Mouse (Mus musculus) limb, embryonic 14.5 days (tissue): Measurements from ENCODE around the gene Mfap3l. TPM values are rescaled to one million over a fixed set of nuclear protein-coding genes. Genes with fewer than 3 reads are reported as not detected.
A peak's percentile ranks its signal among the peaks of the same experiment; 100 is the strongest.

Experiments
- ATAC-seq: fragments of 200-750 bp; cut with Nextera tagmentation; 2 replicates; pipeline ENCODE4 v1.8.0; 2017; ENCODE audit warnings: low read depth, moderate number of reproducible peaks, moderate TSS enrichment; ENCODE audit not compliant: low FRiP score
- DNase-seq: peaks from one replicate; pipeline ENCODE4 v3.0.0-alpha.2; 2015; ENCODE audit warnings: low spot score
- H3K27ac ChIP-seq: fragments of 300-500 bp; sonication (generic); replicated peaks from 2 replicates; pipeline ENCODE4 v1.5.1; 2014; ENCODE audit warnings: low read depth, mild to moderate bottlenecking, low read length, moderate library complexity, mixed read lengths
- H3K27me3 ChIP-seq: fragments of 300-500 bp; sonication (generic); 2 replicates; pipeline ENCODE4 v1.6.1; 2014; ENCODE audit warnings: low read length, mixed read lengths; ENCODE audit not compliant: control insufficient read depth, insufficient read depth
- H3K36me3 ChIP-seq: fragments of 300-500 bp; sonication (generic); 2 replicates; pipeline ENCODE4 v1.6.1; 2014; ENCODE audit warnings: mild to moderate bottlenecking, low read length, moderate library complexity, mixed read lengths; ENCODE audit not compliant: control insufficient read depth, insufficient read depth
- H3K4me1 ChIP-seq: fragments of 300-500 bp; sonication (generic); 2 replicates; pipeline ENCODE4 v1.6.1; 2014; ENCODE audit warnings: antibody characterized with exemption, low read length, mixed read lengths; ENCODE audit not compliant: control insufficient read depth, insufficient read depth
- H3K4me2 ChIP-seq: fragments of 300-500 bp; sonication (generic); replicated peaks from 2 replicates; pipeline ENCODE4 v1.6.1; 2014; ENCODE audit warnings: low read depth, mild to moderate bottlenecking, low read length, moderate library complexity; ENCODE audit not compliant: severe bottlenecking
- H3K4me3 ChIP-seq: fragments of 300-500 bp; sonication (generic); replicated peaks from 2 replicates; pipeline ENCODE4 v1.5.1; 2014; ENCODE audit warnings: low read length
- H3K9ac ChIP-seq: fragments of 300-500 bp; sonication (generic); 2 replicates; pipeline ENCODE4 v1.6.1; 2014; ENCODE audit warnings: mild to moderate bottlenecking, low read depth, low read length, moderate library complexity; ENCODE audit not compliant: severe bottlenecking
- H3K9me3 ChIP-seq: fragments of 300-500 bp; sonication (generic); 2 replicates; pipeline ENCODE4 v1.6.1; 2016; ENCODE audit warnings: low read length; ENCODE audit not compliant: control insufficient read depth
- POLR2A ChIP-seq: fragments of 200-500 bp; IDR thresholded peaks from 2 replicates; pipeline ENCODE4 v1.8.0; 2012; ENCODE audit warnings: inconsistent platforms, mild to moderate bottlenecking, moderate library complexity, borderline replicate concordance; ENCODE audit not compliant: insufficient read depth, insufficient read length; ENCODE audit errors: extremely low read depth
- WGBS: fragments of 180-500 bp; shearing (Covaris S2); extraction: QIAGEN DNeasy Blood & Tissue Kit; methylation state at CpG from one replicate; pipeline ENCODE4 v1.1.7; 2014; 5-methylcytosine and 5-hydroxymethylcytosine counted together
- polyA plus RNA-seq, 2 experiments: library from polyadenylated mRNA; depleted of rRNA in 1 of 2; stranded (reverse) in 1 of 2; unstranded in 1 of 2; fragments of >200 nt; fragmentation: Nextera tagmentation in 1 of 2; extraction: Ambion mirVana in 1 of 2; gene quantifications; 2 replicates each; pipeline versions ENCODE4 v1.2.1 to v1.2.3; 2012 to 2014

Gene Mfap3l
- polyA plus RNA-seq, 2 experiments = 2.6 to 4.0 TPM

DNA sequence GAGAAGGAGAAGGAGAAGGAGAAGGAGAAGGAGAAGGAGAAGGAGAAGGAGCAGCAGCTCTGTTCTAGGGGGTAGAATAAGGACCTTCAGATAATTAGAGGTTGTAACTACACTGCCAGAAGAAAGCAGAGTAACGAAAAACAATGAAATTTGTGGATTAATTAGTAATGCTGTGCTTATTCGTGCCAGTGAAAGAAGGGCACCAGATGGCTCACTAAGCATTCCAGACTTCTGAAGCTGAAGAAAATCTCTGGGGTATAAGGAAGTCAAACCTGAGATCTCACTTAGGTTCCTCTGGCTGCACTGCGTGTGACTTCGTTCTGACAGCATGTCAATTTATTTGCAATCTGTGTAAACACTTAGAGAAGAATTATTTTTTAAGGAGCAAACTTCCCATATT, 3.6 kb upstream of the Mfap3l start:
- no peak overlapping the region for H3K4me3 ChIP-seq
- TF ChIP-seq POLR2A = no peak
- no peaks in the 10 kb centered on the region for H3K36me3 ChIP-seq
- DNase-seq (no peak), ATAC-seq (no peak)
- 62% methylated on average over 4 of the region's 4 CpGs for WGBS
- H3K27ac ChIP-seq = no peak overlapping the region
- H3K4me2 ChIP-seq = no peak overlapping the region
- H3K27me3 ChIP-seq = peaks cover 9% of the 10 kb centered on the region; the same call in 1 of the 2 replicates
- no peaks in the 10 kb centered on the region for H3K9me3 ChIP-seq
- peaks cover 6% of the 10 kb centered on the region for H3K4me1 ChIP-seq
- H3K9ac ChIP-seq = no peak overlapping the region

DNA sequence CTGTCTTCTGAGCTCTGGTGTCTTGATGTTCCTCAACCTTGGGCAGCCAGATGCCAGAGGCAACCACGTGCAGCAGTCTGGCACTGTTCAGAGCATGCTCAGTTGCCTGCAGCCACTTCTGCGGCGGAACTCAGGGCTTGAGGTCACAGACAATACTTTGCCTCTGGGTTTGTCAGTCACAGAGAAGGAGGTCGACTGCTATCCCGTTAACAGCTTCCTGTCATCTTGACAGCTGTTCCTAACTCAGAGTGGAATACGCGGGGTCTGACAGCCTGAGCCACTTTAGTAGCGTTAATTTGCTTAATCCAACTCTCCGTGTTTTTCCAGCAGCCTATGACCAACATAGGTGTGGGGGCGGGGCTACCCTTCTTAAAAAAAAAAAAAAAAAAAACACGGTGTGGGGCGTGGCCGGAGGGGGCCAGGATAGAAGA, 1.1 kb upstream of the Mfap3l start:
- H3K9ac ChIP-seq = no peak overlapping the region
- no peaks in the 10 kb centered on the region for H3K9me3 ChIP-seq
- H3K27ac ChIP-seq = no peak overlapping the region
- ATAC-seq = peak; percentile 36; the same call in 1 of the 2 replicates
- TF ChIP-seq POLR2A = no peak
- WGBS = 2% methylated on average over 13 of the region's 13 CpGs
- peaks cover 9% of the 10 kb centered on the region; the same call in 1 of the 2 replicates for H3K27me3 ChIP-seq
- H3K4me3 ChIP-seq = peak overlapping the region; percentile 58
- peaks cover 6% of the 10 kb centered on the region for H3K4me1 ChIP-seq
- H3K36me3 ChIP-seq = no peaks in the 10 kb centered on the region
- peak; percentile 71 for DNase-seq
- peak overlapping the region; percentile 98 for H3K4me2 ChIP-seq

DNA sequence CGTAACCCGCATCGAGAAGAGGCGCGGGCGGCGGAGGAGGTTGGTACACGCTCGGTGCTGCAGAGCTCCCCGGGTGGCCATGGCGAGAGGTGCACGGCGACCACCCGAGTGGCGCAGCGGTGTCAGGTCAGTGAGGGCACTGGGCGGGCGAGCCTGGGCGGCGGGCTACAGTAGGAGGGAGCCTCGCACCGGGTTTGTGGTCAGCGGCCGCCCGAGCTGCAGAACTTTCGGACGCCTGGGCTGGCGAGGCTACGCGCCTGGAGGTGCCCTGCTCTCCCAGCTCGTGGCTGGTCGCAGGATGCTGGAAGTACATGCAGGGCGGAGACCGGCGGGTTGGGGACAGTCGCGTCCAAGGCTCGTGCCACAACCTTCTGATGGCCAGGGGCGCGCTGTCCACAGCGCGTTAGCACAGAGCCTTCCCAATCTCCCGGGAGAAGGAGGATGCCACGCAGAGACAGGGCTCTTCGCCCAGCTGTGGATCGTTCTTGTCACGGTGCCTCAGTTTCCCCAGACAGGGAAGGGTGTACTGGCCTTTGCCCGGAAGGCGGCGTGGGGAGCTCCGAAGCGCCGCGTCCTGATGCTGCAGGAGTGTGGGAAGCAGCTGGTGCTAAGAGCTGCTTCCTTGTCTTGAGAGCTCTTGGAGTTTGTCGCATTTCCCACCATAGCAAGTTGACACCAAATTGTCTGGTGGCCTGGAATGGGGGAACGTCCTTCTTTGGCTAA, 467 bp downstream of the Mfap3l start:
- H3K4me3 ChIP-seq = peak overlapping the region; percentile 58
- no peaks in the 10 kb centered on the region for H3K36me3 ChIP-seq
- H3K27me3 ChIP-seq = peaks cover 9% of the 10 kb centered on the region; the same call in 1 of the 2 replicates
- DNase-seq (no peak), ATAC-seq (no peak)
- peaks cover 6% of the 10 kb centered on the region for H3K4me1 ChIP-seq
- peak overlapping the region; percentile 98 for H3K4me2 ChIP-seq
- peak overlapping the region; percentile 54 for H3K9ac ChIP-seq
- H3K9me3 ChIP-seq = no peaks in the 10 kb centered on the region
- 0 out of 2 replicates have a peak overlapping the region, but pooled peaks have one; percentile 50 for H3K27ac ChIP-seq
- no peak for TF ChIP-seq POLR2A
- WGBS = under 1% methylated on average over 40 of the region's 56 CpGs

DNA sequence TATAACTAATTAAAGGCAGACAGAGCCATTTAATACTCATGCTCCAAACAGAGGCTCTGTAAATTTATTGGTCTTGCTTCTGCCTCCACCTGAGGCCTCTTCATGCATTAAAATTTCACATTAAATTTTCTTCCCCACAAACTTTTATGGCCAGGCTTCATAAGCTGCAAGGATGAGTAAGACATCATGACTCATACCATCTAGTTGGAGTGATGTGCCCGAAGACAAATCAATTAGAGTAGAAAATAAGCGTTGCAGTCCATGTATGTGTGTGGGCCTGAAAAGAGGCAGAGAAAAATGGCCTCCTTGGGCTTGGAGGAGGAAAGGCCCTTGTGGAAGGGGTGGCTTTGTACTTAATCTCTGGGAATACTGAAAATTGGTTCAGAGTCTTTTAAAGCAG, 2.3 kb downstream of the Mfap3l start:
- no peaks in the 10 kb centered on the region for H3K9me3 ChIP-seq

DNA sequence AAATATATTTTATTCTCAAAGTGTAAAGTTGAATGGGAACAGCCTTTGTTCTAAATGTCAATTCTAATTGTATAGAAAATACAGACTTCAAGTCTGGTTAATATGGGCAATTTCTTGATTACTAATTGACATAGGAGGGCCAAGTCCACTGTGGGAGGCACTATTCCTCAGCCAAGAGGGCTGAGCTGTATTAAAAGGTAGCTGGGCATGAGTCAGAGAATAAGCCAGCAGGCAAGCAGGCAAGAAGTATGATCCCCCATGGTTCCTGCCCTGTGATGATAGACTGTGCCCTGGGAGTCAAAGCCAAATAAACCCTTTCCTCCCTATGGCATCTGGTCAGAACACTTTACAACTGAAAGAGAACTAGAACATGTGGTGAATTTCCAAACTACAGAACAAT, 3.2 kb downstream of the Mfap3l start:
- Histone ChIP-seq H3K36me3 (no peaks in the 10 kb centered on the region), H3K4me1 (peaks cover 6% of the 10 kb centered on the region), H3K9me3 (no peaks in the 10 kb centered on the region), H3K27ac (no peak overlapping the region), H3K4me3 (no peak overlapping the region), H3K27me3 (0 out of 2 replicates have a peak, but pooled peaks cover under 1% of the 10 kb centered on the region), H3K9ac (no peak overlapping the region), H3K4me2 (no peak overlapping the region)
- ATAC-seq (no peak), DNase-seq (no peak)
- TF ChIP-seq POLR2A = no peak

More for the DNA sequence above, 2.3 kb downstream of the Mfap3l start:
- Histone ChIP-seq H3K4me2 (no peak overlapping the region), H3K4me1 (peaks cover 6% of the 10 kb centered on the region), H3K36me3 (no peaks in the 10 kb centered on the region), H3K27ac (no peak overlapping the region), H3K27me3 (peaks cover 9% of the 10 kb centered on the region; the same call in 1 of the 2 replicates), H3K4me3 (no peak overlapping the region), H3K9ac (no peak overlapping the region)
- no peak for TF ChIP-seq POLR2A
- ATAC-seq (no peak), DNase-seq (no peak)
- WGBS = 77% methylated on average over 2 of the region's 2 CpGs

DNA sequence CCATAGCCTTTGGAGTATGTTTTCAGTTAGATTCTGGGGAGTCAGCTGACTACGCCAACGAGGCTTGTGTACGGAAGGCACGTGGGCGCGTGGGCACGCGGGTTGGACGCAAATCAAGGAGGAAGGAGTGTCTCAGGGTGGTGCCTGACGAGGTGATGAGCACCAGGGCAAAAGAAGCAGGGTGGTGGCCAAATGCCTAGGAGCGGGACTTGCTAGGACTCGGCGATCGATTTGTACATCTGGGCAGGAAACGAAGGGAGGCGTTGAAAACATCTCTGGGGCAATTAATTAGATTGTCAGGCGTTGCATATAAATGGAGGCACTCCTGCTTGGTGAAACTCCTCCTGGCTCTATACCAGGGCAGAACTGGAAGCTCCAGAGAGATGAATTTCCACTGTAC, 7.4 kb downstream of the Mfap3l start:
- TF ChIP-seq POLR2A = no peak

More for the DNA sequence above, 7.4 kb downstream of the Mfap3l start:
- Histone ChIP-seq H3K9ac (no peak overlapping the region), H3K4me2 (no peak overlapping the region), H3K9me3 (no peaks in the 10 kb centered on the region), H3K27ac (no peak overlapping the region), H3K4me1 (no peaks in the 10 kb centered on the region), H3K4me3 (no peak overlapping the region), H3K36me3 (no peaks in the 10 kb centered on the region), H3K27me3 (no peaks in the 10 kb centered on the region)
- DNase-seq (no peak), ATAC-seq (no peak)
- WGBS = 78% methylated on average over 17 of the region's 17 CpGs
